Mouse (Mus musculus): ENCODE data around the gene Rtp3. TPM values are rescaled to one million over a fixed set of nuclear protein-coding genes. Genes with fewer than 3 reads are reported as not detected.

Gene Rtp3
- total RNA-seq, 4 experiments from 2014 or later, result 2.6 to 4.8 (median 3.7) TPM

DNA sequence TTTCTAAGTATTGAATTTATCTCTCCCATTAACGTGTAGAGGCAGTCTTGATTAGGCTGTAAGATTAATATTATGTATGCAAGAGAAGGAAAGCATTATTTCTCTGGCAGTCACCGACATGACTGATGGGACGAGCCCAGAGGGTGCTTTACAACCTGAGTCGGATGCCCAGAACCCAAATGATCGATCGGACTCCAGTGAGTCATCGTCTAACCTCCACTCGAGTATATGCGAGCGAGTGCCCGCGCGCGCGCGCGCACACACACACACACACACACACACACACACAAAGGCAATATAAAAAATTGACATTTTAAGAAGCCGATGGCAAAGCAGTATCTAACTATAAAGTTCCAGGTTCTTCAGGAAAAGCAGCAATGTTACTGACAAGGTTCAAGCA, 45.0 kb downstream of the Rtp3 start:
- DNase-seq (ENCODE audit: low spot score), result no peak

DNA sequence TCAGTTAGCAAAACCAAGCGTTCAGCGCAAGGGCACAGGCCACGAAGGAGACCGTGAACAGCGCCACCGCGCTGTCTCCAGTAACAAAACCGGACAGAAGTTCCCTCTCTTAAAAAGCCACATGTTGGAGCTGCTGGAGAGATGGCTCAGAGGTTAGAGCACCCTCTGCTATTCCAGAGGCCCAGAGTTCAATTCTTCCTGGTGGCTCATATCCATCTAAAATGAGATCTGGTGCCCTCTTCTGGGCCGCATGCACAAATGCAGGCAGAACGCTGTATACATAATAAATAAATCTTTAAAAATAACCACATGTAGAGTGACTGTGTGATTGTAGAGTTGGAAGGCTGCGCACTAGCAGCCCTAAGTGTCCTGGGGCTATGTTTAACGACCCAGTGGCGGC, 46.1 kb downstream of the Rtp3 start:
- no peak for DNase-seq (ENCODE audit: low spot score)

DNA sequence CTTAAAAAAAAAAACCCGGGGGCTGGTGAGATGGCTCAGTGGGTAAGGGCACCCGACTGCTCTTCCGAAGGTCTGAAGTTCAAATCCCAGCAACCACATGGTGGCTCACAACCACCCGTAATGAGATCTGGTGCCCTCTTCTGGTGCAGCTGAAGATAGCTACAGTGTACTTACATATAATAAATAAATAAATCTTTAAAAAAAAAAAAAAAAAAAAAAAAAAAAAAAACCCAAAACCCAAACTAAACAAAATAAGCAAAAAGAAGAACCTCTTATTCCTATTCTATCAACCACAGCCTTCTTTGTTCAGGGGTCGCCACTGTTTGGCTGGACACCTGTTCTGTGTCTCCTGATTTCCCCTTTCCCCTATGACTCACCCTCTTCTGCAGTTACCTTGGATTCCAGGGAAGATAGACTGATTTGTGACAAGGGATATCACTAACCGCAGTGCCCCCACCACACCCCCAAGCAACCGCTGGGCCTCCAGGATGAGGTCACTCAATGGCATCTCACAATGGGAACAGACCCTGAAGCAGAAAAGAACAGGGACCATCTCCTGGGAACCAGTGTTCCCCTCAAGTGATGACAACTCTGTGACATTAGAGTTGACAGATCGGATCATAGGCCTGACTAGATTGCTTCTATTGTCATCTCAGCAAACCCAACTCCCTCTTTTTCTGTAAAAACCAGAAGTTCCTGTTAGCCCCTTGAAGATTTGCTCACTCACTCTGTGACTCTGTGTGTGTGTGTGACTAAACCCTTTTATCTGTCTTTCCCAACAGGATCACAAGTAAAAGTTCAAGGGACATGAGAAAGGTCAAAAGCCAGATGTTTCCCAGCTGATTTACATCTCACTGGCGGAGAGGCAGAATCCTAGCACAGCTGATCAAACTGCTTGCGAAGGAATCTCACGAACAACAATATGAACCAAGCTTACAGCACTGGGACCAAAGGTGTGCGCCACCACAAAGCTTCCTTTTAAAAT, 52.6 kb downstream of the Rtp3 start:
- DNase-seq (ENCODE audit: low spot score), result no peak

DNA sequence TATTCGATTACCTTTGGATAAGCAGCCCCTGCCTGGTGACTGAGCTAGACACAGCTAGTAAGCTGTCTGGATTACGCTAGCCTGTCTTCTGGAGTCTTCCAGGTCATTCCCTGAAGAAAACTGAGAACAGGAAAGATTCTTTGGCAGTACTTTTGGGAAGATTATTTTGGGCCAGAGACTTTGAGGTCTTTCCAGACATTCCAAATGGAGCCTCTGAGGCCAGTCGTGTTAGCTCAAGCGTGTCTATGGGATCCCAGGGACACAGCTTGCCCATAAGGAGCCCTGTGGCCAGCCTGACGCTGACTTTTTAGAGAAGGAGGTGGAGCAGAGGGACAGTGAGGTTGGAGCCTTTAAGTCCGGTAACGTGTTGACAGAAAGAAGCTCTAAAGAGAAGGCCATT, 54.4 kb downstream of the Rtp3 start:
- DNase-seq (ENCODE audit: low spot score), result peak; percentile 72

Other genes starting within 250 kb of the Rtp3 start
- over 10,000 TPM; 10,766 to 11,632 (median 11,251) TPM for gene Myl3, start 248.7 kb downstream of the Rtp3 start, total RNA-seq (2022)
- gene Pth1r, start 243.4 kb downstream of the Rtp3 start, total RNA-seq (2022), result 1 to 10 TPM; 4.4 to 7.0 (median 5.1) TPM
- gene Prss42, start 192.4 kb downstream of the Rtp3 start, total RNA-seq (2022), result not detected
- not detected for gene Prss44, start 176.6 kb downstream of the Rtp3 start, total RNA-seq (2022)
- gene Prss43, start 163.9 kb downstream of the Rtp3 start, total RNA-seq (2022), result not detected
- gene Prss45, start 156.0 kb downstream of the Rtp3 start, total RNA-seq (2022), result under 1 TPM in 1 of 4 experiments, not detected in 3; 0.44 TPM
- not detected for gene Prss46, start 146.1 kb downstream of the Rtp3 start, total RNA-seq (2022)
- not detected for gene Prss50, start 132.6 kb downstream of the Rtp3 start, total RNA-seq (2022)
- 10 to 100 TPM; 11.5 to 19.1 (median 14.7) TPM for gene Als2cl, start 110.7 kb downstream of the Rtp3 start, total RNA-seq (2022)
- 1 to 10 TPM; 1.1 to 2.0 (median 1.6) TPM for gene Tmie, start 110.5 kb downstream of the Rtp3 start, total RNA-seq (2022)
- gene Fam240a, start 73.7 kb downstream of the Rtp3 start, total RNA-seq (2022), result not detected
- not detected for gene Tdgf1, start 44.4 kb downstream of the Rtp3 start, total RNA-seq (2022)
- 100 to 1,000 TPM; 286 to 346 (median 321) TPM for gene Lrrc2, start 39.0 kb downstream of the Rtp3 start, total RNA-seq (2022)
- gene Ltf, start 28.7 kb upstream of the Rtp3 start, total RNA-seq (2022), result 1 to 10 TPM in 1 of 4 experiments, not detected in 3; 6.7 TPM
- gene Ccrl2, start 66.9 kb upstream of the Rtp3 start, total RNA-seq (2022), result 10 to 100 TPM in 3 of 4 experiments, 1 to 10 TPM in 1; 8.5 to 13.7 (median 10.8) TPM
- 100 to 1,000 TPM in 2 of 4 experiments, 10 to 100 TPM in 2; 89.3 to 102 (median 96.2) TPM for gene Lrrfip2, start 127.0 kb upstream of the Rtp3 start, total RNA-seq (2022)